Mouse (Mus musculus) kidney, adult 11 months (tissue): ENCODE results near the gene Fam160a1.
A peak's percentile ranks its signal among the peaks of the same experiment; 100 is the strongest.

Experiments
- DNase-seq: peaks from one replicate; pipeline ENCODE4 v3.0.0; 2022

Fam160a1 gene

DNA sequence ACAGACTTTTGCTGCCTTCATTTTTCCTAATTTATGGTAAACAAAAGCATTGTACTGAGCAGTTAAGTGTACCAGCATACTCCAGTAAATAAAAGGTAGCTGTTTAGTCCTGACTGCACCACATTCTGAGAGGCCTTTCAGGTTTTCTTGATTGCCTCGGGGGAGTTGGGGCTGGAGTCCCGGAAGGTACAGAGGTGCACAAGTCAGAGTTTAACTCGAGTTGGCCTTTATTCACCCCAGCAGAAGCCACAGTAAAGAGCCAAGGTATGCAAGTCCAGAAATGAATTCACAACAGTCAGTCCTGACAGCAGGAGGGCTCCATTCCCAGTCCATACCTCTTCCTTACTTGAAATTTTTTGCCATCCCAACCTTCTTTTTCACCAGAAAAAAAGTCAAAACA is 78.5 kb downstream of the Fam160a1 start:
- peak; percentile 44 for DNase-seq

GRCm38 (mm10) chr3:85733939-85734729 is 83.0 kb downstream of the Fam160a1 start:
- no peak for DNase-seq

DNA sequence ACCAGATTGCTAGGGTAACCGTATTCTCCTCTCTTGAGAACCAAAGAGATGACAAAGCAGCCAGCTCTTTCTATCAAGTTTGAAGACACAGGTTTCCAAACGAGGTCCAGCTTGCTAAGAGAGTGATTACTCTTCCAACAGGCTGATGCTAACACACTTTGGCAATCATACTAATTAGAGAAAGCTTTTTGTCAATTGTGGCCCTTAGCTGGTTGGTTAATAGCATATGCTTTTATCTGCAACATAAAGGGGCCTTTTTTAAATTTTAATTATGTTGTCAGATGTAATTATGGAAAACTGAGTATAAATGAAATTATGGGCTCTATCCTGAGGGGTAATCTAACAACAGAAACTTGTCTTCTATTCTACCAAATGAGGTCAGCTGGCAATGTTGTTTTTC is 89.9 kb downstream of the Fam160a1 start:
- no peak for DNase-seq

DNA sequence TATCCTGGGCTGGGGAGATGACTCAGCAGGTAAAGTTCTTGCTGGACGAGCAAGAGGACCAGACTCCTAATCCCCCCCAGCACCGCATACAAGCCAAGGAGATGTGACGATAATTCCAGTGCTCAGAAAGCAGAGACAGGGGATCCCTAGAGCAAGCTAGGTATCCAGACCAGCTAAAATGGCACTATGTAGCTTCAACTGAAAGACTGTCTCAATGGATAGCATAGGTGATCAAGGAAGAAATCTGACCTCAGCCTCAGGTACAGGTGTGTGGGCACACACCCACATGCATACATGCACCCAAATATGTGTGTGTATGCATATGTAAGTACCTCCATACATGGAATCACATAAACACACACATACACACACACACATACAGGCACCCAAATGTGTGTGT is 91.1 kb downstream of the Fam160a1 start:
- no peak for DNase-seq

DNA sequence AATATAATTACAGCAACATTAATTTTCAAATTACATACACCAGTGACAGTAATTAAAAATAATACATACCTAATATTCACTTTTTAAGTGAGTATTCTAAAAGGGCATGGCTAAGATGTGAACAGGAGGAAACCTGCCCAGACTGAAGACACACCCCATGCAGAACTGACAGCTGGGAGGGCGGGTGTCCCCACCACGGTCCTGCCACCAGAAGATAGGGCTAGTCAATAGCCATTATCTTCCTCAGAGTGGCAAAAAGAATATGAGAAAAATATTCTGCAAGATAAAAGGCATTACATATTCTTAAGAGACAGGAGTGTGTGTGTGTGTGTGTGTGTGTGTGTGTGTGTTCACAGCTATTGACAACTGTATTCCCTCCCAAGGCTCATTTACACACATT is 92.0 kb downstream of the Fam160a1 start:
- no peak for DNase-seq

DNA sequence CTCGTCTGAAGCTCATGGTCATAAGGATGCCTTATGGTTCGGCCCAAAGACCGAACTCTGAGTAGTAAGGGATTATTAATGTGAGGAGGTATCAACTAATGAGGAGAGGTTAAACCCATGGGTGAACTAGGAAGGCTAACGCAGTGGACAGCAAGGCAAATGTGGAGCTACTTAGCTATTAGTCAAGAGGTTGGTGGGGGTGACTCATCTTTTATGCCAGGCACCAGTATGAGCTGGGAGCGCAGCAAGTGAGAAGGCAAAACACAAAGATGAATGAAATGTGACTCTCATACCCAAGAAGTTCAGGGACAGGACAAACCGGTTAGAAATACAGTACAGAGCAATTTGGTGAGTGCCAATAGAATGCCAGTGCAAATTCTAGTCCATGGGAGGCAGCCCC is 94.5 kb downstream of the Fam160a1 start:
- no peak for DNase-seq

DNA sequence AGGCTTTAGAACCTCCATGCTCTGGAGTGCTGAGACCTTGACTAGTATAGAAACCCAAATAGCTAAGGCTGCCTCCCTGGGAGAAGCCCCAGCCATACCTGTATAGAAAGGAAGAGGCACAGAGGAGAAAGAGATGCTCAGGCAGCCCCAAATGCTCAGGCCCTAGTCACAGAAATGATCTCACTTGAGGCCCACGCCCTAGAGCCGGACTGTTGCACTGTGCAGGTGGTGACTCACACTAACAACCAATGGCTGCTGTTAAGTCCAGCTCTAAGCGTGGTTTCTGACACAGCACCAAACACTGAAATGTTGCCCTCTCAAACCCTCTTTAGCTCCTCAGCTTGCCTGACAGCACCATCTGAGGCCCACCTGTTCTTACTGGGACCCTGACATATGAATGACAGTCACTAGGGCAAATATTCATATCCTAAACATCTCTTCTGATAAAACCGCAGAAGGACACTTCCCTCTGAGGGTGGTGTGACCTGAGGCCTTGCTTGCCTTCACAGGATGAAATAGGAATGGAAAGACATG is 101.3 kb downstream of the Fam160a1 start:
- DNase-seq, result no peak

DNA sequence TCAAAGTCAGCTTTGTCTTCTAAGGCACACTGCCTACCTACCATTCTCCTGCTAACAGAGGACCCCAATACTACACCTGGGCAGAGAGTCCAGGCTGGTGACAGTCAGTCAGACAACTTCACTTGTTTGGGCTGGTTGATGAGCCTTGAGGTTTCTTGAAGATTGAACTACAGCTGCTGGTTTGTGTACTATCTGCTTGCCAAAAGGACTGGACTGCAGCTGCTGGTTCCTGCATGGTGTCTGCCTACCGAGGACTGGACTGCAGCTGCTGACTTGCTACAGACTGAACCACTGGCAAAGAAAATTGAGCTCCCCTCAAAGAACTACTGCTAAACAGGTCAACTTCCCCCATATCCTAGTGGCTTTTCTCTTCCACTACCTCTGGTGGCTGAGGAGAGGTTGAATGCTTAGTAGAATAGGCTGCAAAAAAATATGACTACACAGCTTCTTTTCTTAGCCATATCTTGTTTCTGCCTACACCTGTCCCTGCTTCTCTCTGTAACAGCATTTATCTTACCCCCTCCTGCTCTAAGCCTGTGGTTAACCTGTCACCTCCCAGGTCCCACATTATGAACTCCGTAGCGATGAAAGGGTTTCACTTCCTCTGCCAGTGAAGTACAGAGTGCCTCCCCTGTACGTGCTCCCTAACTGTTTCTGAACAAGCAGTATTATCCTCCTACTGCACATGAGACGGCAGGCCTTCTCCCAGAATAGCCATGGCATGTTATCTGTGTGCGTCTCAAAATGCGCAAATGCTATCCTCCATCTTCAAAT is 103.0 kb downstream of the Fam160a1 start:
- DNase-seq, result no peak

DNA sequence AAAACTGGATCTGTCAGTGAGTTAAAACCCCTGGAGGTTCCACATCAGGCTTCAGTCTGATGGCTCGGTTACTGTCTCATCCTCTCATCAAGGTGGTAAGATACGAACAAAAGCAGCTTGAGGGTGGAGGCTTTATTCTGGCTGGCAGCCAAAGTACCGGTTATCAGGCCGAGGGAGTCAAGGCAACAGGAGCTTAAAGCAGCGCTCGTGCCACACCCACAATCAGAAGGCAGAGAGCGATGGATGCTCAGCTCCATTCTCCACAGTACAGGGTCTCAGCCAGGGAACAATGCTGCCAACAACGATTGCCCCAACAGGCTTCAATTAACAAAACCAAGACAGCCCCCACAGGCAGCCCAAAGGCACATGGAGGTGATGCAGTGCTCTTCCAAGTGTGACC is 106.4 kb downstream of the Fam160a1 start:
- no peak for DNase-seq

DNA sequence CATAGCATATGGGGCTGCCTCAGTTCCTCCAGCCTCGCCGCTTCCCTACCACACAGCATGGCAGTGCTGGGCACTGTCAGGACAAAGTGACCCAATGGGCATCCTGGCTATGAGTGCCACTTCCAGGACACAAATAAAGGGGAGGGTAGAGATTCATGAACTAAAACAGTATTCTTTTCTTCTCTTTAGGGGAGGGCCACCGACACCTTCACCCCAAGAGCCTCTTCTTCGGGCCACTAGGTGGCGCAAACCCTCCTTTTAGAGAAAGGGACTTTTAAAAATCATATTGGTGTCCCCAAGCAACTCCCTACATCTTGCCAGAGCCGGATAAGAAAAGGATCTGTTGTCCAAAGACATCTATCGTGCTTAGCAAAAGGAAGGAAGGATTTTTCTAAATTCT is 109.7 kb downstream of the Fam160a1 start:
- peak; percentile 18 for DNase-seq

DNA sequence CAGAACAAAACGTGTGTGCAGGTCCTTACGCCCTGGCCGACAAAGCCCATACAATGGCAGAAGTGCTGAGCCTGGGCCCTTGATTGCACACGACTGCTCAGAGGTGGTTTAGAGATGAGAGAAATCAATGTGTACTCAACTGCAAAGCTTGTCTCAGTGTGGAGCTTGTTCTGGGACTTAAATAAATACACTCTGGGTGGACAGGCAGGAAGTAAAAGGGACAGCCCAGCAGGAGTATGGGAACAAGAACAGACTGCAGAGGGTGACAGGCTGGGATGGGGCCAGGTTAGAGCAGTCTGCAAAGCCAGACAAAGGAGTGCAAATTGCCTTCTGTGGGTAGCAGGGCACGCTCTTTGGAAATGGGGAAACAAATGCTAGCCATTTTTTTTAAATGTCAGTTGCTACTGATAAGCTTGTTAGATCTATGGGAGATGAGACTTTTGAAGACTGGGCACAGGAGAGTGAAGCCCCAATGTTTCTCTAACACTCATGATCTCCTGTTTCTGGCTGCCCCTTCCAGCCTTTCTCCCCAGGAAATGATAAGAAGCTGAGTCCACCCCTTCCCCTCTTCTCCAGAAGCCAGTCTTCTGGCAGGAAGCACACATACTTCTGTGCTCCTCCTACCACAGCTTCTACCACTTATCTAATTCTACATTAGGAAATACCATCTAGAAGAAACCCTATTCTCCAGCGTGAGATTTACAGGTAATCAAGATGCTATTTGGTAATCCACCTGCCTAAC is 113.8 kb downstream of the Fam160a1 start:
- no peak for DNase-seq

DNA sequence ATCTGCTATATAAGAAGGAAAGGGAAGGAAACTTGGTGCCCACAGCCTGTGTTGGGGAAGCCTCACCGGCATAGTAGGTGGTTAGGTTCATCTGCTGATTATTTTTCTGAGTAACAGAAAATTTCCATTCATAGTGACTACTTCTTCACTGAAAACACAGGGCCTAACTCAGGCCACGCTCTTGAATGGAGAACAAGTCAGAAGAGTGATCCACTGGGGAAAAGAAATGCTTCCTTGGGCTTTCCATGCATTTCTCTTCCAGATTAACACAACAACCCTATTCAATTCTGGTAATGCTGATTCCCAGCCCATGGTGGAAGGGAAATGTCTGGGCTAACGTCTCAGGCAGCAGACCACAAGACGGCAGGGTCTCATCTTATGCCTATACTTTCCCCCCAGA is 118.6 kb downstream of the Fam160a1 start:
- no peak for DNase-seq

GRCm38 (mm10) chr3:85695056-85695455 is 122.0 kb downstream of the Fam160a1 start:
- DNase-seq, result no peak

GRCm38 (mm10) chr3:85693013-85693412 is 124.1 kb downstream of the Fam160a1 start:
- DNase-seq, result no peak

DNA sequence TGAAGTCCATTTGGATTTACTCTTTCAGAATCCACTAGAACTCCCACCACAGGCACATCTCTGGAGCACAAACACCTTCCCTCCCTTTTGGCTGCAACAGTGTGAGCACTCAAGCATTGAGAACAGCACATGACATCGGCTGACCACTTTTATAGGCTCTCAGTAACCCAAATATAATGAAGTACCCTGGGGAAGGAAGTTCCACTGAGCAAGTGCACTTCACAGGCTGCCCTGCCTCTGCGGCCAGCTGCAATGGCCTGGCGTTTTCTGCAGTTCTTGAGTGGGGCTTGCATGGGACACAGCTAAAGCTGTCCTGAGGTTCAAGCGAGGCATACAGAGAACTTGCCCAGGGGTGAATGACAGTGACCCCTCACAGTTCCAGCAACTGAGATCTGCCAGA is 126.0 kb downstream of the Fam160a1 start:
- DNase-seq, result no peak

DNA sequence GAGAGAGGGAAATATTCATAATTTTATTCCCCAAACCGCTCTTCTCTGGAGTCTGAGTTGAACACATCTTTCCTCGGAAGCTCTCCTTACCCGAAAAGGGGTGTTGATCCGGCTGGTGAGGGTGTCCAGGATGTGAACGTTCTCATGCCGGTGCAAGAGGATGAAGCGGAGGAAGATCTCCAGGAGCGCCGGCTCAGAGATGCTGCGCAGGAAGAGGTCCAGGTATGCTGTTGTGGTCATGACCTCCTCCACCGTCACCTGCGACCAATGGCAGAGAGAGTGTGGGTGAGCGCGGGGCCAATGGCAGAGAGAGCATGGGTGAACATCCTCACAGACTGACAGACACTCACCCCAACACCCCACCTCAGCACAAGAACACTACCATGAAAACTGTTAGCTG is 128.8 kb downstream of the Fam160a1 start:
- no peak for DNase-seq

DNA sequence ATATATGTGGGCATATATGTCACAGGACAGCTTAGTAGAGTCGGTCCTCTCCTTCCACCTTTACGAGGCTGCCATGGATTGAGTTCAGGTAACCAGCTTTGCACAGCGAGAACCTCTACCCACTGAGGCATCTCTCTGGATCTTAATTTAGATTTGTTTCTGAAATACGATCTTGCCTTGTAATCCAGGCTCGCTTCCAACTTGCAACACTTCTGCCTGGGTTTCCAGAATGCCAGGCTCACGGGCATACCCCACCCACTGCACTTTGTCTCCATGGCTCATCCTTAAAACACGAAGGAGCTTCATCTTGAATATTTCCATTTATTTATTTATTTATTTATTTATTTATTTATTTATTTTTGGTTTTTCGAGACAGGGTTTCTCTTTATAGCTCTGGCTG is 131.8 kb downstream of the Fam160a1 start:
- no peak for DNase-seq

GRCm38 (mm10) chr3:85683618-85684017 is 133.5 kb downstream of the Fam160a1 start:
- no peak for DNase-seq

DNA sequence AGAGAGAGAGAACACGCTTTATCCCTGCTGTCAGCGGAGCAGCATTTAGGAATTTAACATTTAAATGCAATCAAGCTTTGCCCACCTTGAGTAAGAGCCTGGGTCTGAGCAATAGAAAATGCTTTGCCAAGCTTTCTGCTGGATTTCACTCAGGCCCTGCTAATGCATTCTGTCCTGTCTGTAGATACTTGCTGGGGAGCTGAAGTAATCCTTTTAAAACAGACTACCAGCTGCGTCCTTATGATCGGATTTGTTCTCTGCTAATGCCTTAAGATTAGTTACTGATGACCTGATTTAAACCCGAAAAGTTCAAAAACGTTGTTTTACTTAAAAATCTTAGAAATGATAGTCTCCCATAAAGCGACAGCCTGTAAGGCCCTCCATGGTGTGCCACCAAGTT is 136.0 kb downstream of the Fam160a1 start:
- DNase-seq, result no peak

GRCm38 (mm10) chr3:85679960-85680359 is 137.1 kb downstream of the Fam160a1 start:
- DNase-seq, result no peak

DNA sequence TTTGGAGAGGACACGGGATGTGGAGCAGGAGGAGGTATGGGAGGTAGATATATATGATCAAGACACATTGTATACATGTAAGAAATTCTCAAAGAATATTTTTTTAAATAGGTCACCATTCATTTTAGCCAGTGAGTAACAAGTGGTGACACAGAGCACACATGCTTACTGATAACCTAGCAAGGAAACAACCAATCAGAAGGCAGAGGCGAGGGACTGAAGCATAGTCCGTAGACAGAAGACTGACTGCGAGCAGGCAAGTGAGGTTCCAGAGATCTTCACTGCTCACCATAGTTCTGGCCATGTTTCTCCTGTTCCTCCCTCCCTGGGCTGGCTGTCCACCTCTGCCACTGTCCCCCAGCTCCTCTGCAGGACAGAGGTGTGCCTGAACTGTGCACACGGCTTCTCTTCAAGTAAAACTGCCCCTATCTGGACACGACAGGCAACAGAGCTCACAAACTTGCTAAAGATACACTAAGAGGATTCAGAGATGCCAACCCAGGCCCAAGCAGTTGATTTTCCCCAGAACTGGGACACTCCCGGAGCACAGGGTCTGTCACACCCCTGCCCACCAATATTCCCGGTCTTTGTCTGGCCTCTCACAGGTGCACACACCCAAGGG is 137.7 kb downstream of the Fam160a1 start:
- no peak for DNase-seq

DNA sequence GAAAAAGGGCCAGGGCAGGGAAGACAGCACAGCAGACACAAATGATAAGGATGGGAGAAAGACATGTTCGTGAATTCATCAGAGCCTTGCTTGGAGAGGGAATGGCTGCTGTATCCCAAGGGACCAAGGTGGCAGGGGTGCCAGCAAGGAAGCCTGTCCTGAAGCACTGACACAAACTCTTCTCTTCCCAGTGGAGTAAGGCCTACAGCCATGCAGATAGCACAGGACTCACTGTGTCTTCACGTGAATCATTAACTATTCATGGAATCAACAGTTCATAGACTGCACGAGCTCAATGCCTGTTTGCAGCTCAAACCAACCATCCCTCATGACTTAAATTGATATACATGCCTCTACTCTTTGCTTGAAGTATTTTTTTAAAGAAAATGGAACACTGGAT is 139.1 kb downstream of the Fam160a1 start:
- DNase-seq, result no peak

- no peak for DNase-seq
Observed at GRCm38 (mm10) chr3:85677133-85677532, 140.0 kb downstream of the Fam160a1 start.
